Mouse (Mus musculus): ENCODE results near the gene Trappc3.

Trappc3 gene

GRCm38 (mm10) chr4:126316443-126317040, 54.4 kb downstream of the Trappc3 start:
- no peak for DNase-seq

GRCm38 (mm10) chr4:126319806-126320205, 57.7 kb downstream of the Trappc3 start:
- no peak for DNase-seq

- DNase-seq: peak; percentile 100
These were observed 59.2 kb downstream of the Trappc3 start, which contains the start of gene Adprhl2 for GRCm38 (mm10) chr4:126321111-126321853. Adprhl2 (minus strand) TSS chr4:126321703.

GRCm38 (mm10) chr4:126321854-126322511, 59.9 kb downstream of the Trappc3 start:
- no peak for DNase-seq

GRCm38 (mm10) chr4:126322646-126323045, 60.5 kb downstream of the Trappc3 start:
- DNase-seq: no peak

GRCm38 (mm10) chr4:126324861-126325260, 62.7 kb downstream of the Trappc3 start:
- no peak for DNase-seq

GRCm38 (mm10) chr4:126325281-126325861, 63.2 kb downstream of the Trappc3 start, which contains the start of gene Tekt2:
Tekt2 (minus strand) TSS chr4:126325688.
- no peak for DNase-seq
